Mouse (Mus musculus) liver, postnatal 0 days (tissue): ENCODE measurements around the gene Hoxa3.

Experiments used
- CTCF ChIP-seq: sonication (generic); IDR thresholded peaks from 2 replicates; pipeline ENCODE4 v1.5.1; 2016; ENCODE audit warnings: antibody characterized with exemption, low read depth
- EP300 ChIP-seq: IDR thresholded peaks from 2 replicates; pipeline ENCODE4 v1.6.1; 2016; ENCODE audit warnings: antibody characterized with exemption, low read depth, mild to moderate bottlenecking

- TF ChIP-seq CTCF (no peak), EP300 (no peak)
These were observed 75.1 kb downstream of the Hoxa3 start for GRCm38 (mm10) chr6:52137841-52138535.
